Mouse (Mus musculus) layer of hippocampus, adult 9-11 months (tissue): ENCODE data around the gene Wwox.
A peak's percentile ranks its signal among the peaks of the same experiment; 100 is the strongest.

Source experiments
- DNase-seq: peaks from one replicate; pipeline ENCODE4 v3.0.0; 2022

The Wwox gene

DNA sequence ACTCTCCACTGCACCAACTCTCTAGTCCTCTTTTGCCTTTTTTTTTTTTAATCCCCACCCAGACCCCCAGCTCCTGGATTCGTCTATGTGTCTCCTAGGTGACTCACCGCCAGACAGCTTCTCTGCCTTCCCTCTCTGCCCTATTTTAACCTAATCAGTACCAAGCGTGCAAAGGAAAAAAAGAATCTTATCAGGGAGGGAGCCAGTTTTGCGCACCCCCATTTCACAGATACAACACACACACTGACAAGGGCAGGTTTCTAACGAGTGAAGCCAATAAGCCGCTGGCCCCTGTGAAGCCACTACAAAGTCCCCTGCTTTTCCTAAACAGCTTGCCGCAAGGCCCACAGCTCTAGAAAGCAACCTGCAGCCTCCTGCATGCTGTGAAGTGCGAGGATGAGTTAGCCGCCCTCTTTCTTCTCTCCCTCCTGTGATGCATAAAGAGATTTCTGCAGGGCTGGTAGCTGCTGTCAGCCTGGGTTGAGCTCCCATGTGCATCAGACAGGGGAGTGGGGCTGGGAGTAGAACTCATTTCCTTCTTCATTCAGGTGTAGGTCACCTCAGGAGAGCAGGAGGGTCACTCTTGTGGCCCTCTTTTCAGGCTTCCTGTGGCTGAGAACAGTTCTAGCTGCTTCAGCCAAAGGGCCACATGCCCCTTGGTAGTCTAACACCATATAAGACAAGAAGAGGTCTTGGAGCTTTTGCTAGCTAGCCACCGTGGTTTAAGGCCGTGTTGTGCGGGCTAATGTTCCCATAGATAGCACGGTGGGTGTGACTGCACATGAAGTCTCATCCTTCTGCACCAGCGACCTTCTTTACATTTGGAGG, 439.2 kb downstream of the Wwox start:
- DNase-seq, result no peak

DNA sequence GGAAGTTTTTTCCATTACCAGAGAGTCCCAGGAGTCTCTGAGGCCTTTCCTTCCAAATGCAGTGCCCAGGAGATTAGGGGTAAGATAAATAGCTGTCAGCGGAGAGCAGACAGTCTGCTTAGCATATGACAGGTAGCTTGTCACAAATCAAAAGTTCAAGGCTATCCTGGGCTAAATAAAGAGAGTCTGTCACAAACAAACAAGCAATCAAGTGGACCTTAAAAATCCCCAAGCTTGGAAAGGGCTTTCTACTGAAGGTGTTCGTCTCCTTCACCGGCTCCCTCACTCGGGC, 439.8 kb downstream of the Wwox start:
- no peak for DNase-seq

DNA sequence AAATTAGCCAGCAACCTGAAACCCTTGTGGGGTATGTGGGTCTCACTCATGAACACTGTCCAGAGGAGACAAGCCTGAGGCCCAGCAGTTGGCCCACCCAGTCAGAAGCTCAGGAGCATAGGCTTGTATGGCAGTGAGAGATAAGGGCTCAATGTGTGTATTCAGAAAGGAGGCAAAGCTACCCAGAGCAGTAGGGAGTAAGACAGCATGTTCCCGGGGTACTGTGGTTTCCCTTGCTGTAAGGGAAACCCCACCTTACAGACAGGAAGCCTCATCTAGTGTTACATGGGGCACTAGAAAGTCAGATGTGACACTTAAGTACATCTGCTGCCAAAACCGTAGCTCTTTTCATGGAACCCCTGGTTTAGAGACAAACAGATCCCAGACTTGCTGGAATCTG, 440.2 kb downstream of the Wwox start:
- DNase-seq, result no peak

DNA sequence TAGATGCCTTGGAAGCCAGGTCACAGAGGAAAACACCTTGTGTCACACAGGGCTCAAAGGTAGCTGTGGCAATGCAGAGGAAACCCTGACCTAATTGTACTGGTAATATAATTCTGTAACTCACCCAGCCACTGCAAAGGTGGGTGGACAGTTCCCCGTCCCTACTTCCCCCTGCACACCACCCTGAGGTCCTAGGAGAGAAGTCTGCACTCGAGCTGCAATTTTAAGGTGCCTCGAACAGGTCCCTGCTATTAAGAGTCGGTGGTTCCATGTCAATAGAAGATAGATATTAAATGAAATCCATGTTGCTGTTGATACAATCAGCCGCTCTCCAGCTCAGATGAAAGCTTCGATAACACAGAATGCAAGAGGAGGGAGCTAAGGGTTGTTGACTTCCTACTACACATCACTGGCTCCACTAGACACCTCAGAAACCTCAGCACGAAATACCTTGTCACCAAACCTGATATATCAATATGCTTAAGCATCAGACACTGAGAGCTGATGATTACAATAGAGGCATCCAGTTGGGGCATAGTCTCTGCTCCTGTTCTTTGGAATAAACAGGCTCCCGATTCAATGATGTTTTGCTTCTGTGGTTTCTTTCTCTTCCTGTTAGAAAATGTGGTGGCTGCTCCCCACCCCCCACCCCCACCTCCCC, 441.1 kb downstream of the Wwox start:
- DNase-seq, result no peak

DNA sequence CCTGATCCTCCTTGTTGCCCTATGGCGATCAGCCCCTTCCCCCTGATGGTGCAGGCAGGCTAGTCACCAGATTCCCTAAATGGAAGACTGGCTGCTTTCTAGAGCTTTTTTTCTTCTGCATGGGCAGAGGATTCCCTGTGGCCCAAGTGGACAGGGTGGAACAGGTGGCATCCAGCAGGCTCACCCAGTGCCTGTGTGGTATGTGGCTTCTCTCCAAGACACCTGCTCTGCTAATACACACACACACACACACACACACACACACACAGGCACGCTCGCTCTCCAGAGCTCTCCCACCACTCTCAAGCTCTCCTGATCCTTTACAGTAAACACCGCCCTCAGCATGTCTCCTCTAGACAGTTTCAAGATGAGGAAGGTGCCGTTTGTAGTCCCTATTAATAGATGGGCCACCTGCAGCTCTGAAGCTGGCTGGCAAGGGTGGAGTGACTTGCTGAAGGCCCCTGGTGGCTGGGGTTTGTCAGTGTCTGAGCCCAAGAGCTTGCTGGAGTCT, 442.5 kb downstream of the Wwox start:
- no peak for DNase-seq

DNA sequence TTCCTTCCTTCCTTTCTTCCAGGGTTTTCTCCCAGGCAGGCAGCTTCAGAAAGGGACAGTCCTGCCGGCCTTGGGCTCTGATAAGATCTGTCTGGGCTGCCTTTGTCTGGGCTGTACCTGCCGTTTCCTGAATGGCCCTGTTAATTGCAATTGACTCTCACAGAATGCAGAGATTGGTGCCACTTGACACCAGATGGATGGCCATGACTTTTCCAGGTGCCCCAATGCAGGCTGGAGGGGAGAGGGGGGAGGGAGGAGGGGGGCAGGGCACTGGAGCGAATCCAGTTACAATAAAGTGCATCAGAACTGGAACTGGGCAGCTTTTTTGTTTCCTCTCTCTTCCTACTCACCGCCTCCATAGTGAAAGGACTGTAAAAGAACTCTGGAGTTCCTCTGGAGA, 443.0 kb downstream of the Wwox start:
- no peak for DNase-seq

DNA sequence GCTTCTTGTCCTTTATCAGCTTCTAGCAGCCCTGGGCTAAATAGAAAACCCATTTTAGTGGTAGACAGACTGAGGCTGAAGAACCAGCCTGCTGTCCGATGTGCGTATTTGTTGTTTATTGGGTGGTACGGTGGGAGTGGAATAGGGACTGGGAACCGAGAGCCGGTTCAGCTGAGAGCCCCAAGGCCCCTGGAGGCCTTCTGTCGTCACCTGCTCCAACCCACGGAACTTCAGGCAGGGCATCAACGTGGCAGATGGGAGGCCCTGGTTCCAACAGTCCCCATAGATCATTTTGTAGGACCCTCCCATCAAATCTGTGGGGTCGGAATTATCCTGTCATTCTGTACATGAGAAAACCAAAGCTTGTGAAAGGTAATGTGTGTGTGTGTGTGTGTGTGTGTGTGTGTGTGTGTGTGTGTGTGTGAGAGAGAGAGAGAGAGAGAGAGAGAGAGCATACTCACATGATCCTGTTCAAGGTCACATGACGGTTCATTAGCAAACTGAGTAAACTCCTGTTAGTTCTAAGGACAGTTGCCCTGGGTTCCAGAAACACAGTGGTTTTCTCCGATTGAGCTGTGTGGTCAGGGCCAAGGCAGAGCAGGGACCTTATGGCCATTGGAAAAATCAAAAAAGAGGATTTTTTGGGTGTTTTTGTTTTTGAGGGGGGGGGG, 443.6 kb downstream of the Wwox start:
- DNase-seq, result no peak

DNA sequence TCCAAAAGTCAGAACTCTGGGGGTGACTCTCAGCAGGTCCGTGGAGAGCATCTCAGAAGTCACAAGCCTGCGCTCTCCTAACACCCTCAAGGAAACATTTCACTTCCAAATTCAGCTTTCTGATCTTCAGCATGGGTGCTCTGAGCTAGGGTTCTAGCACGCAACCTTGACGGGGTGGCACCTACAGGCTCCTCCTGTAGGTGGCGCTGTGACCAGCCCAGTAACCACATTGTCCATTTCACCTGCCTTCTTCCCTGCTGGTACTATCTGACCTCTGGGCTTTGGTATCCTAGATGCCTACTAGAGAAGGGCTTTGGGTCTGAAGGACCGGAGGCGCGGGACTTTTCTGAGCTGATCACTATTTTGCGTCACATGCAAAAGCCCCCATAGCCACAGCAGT, 444.5 kb downstream of the Wwox start:
- DNase-seq, result no peak

DNA sequence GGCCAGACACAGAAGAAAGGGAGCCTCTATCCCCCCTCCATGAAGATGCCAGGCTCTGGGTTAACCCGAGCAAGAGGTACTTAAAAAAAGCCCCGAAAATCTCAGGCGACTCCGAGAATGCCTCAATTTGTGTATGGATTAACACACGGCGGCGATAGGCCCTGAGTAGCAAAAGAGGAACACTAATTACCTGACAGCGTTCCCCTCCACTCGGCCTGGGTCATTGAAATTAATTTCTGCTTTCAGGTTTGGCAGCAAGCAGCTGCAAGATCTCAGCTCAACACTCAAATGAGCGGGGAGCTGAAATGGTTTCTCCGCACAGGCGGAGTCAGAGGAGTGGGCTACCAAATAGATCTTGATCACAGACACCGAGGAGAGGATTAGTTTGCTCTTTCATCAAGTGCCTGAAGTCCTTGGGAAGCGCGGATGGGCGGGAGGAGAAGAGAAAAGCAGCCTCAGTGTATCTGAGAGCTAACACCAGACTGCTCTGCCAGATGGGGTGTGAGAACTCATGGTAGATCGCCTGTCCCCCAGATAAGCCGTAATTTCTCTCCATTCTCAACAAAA, 445.7 kb downstream of the Wwox start:
- no peak for DNase-seq

DNA sequence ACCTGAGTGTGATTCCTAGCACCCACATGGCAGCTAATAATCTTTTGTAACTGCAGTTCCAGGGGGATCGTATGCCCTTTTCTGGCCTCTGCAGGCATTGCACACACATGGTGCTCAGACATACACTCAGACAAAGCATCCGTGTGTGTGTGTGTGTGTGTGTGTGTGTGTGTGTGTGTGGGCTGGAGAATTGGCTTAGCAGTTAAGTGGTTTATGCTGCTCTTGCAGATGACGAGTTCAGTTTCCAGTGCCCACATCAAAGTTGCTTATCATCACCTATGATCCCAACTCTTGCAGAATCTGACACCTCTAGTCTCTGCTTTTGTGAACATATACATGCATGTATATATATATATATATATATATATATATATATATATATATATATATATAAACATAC, 448.9 kb downstream of the Wwox start:
- DNase-seq, result no peak

DNA sequence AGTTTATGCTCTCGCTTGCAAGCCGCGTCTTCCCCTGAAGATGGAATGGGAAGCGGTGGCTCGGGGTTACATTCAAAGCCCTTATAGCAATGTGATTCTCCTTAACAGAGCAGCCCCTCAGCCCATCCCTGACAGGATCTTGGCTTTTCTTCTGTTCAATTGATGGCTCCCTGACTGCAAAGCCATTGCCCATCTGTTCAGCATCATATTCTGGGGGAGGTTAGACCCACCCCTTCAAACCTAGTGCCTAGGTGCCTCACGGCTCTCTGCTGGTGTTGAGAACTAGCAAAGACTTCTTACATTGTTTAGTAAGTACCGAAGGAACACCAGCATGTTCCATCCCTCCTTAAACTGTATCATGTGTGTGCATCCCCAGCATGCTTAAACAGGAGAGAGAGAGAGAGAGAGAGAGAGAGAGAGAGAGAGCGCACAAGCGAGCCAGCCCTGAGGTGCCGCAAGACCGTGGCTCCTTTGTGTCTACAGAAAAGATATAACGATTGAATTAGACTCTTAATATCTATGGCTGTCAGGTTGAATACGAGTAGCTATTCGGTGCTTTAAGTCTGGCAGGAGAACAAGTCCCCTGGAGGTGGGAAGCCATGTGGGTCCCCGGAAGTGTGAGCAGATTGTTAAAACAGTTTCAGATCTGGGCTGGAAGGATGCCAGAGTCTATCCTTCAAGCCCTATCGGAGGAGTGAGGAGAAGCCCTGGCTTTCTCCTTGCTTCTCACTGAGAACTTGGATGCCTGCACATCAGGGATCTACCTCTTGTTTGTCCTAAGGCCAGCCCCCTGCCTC, 450.3 kb downstream of the Wwox start:
- no peak for DNase-seq

DNA sequence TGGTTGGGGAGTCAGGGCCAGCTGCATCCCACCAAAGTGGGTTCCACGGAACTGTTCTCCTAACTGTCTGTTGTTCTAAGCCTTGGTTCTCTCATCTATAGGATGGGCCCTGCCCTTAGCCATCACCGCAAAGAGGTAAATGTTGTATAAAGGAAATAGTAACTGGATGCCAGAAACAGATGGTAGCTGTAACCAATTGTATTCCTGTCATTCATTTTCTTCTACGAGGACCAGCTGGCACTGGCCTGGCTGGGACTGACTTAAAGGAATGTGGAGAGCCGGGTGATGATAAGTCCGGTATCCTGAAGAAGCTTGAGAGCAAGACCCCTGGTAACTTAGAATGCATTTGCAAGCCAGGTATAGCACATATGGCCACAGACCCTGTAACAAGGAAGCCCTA, 451.0 kb downstream of the Wwox start:
- DNase-seq, result no peak

DNA sequence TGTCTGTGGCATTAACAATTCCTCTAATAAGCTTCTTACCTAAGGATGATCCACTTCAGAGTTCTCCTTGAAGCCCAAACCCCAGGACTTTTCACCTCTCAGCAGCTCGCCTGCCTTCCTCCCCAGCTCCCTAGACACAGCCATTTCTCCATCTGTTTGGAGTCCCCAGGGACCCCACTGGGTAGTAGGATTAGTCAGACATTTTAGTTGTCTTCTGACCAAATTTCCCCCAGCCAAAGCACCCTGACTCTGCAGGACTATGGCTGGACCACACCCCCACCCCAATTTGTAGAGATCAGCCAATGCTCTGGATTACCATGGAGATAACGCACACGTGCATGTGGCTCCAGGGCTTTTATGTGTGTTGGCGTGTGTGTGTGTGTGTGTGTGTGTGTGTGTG, 451.8 kb downstream of the Wwox start:
- no peak for DNase-seq

DNA sequence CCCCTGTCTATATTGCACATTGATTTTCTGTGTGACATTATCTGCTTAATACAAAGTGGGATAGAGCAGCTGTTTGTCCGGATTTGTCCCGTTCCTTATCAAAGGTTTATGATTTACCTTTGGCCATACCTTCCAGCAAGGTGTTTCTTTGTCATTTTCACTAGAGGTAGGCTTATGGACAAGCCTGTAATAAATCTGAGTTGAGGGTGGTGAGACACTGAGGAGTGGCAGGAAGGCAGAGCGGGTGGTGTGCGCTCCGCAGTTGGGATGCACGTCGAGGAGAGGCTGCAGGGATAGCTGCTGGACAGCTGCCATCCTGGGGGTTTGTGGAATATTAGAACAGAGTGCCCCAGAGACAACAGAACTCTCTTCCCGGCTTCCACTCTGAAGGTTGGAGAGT, 458.0 kb downstream of the Wwox start:
- no peak for DNase-seq

DNA sequence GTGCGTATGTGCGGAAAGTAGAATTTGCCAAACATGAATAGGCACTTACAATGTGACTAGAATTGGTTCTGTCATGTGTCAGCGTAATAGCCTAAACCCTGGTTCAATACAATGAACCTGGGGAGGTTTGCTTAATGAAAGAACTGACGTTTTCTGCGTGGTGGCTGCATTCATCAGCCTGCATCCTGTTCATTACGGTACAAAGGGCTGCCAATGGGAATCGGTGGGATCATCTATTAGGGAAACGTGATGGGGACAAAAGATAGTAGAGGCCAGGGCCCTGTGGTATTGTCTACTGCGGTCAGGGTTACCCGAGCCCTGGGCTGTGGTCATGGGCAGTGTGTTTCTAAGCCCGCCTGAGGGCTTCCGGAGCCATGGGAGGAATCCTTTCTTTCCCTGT, 459.7 kb downstream of the Wwox start:
- DNase-seq, result no peak

DNA sequence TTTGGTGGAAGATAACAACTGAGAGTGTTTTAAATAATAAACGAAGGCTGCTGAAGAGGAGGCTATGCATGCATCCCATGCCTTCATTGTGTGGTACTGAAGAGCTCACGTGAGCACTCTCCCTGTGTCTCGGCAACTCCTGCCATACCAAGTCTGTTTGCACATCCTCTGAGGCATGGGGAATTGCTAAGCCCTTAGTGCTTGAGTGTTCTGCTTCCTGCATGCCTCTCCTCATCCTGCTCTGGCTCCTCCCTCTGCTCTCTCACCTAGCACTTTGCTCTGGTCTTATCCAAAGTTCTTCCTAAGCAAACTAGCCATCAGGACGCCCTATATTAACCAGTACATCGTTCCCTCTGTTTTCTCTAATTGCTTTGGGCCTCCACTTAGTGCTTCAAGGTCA, 463.1 kb downstream of the Wwox start:
- DNase-seq, result no peak

DNA sequence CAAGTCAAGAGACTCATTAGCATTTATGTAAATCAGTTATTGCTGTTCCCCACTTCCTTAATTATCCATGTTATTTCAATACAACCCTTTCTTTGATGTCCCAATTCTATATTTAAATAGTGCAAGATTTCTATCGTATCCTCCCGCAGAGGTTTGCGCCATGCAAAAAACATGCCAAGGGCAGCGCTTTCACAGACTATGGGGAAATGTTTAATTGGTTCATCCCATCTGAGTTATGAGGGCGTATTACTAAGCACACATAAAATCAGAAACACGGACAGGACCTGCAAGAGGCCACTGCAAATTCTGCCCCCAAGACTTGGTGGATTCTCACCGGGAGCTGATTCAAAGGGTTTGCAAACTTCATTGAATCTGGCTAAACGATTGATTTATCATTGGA, 468.6 kb downstream of the Wwox start:
- DNase-seq, result no peak

DNA sequence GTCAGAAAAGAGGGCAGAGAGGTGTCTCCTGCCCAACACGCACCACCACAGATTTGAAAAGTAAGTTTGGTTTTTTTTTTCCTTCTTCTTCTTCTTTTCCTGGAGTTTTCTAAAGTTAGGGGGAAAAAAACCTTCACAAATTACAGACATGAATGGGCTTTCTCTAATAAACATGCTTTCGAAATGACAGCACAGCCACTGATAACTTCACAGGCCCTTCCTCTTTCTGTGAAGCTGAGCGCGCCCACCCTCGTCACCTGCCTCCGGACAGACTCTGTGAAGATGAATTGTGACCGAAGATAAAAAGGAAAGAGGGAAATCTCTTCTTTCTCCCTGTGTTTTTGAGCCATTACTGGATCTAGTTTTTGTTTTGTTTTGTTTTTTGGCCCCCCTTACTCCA, 469.1 kb downstream of the Wwox start:
- no peak for DNase-seq

DNA sequence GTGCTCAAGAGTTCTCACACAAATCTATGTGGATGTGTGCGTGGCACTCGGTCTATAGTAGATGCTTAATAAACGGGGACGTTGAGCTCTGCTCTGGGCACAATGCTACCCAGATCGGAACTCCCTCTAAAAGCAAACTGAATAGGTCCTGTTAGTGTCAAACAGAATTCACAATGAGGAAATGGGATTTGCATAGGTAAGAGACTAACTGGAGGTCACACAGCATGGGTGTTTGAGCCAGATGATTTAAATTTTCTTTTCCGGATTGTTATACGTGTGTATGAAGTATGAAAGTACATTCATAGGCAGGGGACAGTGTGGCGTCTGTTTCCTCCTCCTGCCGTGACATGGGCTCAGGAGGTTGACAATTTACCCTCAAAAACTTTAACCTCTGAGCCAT, 469.7 kb downstream of the Wwox start:
- DNase-seq, result no peak

DNA sequence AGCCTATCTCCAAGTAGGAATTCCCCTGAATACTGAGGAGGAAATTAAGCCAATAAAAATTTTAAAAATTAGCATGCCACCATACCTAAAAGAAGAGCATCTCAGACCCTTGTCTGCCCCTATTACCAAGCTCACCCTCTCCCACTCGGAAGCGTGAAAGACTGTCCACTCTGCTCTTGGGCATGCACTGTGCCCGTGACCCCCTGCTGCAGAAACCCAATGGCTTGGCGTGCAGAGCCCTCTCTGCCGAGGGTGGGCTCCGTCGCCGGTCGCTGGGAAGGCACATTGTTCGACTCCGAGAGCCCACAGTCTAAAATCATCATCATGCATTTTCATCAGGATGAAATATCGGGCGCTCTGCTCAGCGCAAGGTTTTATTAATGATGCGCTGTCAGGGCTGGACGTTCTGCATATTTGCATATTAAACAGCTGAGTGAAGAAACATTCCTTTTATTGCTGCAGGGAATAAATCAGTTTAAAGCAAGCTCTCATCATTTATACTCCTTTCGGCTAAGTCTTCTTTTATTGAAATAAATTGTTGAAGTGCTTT, 471.7 kb downstream of the Wwox start:
- no peak for DNase-seq

DNA sequence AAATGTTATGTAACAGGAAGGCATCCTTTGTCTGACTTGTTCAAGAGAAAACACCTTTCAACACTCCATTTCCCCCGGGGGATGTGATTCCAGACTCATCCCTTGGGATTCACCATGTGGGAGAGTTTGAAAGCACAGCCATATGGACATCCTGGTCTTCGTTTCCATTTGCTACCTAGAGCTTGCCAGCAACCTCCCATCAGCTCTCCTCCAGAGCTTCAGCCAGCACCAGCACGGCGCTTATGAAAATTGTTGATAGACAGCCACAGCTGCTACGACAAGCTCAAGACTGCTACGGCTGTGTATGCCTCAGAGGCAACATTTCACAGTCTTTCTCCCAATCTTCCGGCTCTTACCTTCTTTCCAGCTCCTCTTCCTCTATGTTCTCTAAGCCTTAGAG, 484.2 kb downstream of the Wwox start:
- peak; percentile 42 for DNase-seq

DNA sequence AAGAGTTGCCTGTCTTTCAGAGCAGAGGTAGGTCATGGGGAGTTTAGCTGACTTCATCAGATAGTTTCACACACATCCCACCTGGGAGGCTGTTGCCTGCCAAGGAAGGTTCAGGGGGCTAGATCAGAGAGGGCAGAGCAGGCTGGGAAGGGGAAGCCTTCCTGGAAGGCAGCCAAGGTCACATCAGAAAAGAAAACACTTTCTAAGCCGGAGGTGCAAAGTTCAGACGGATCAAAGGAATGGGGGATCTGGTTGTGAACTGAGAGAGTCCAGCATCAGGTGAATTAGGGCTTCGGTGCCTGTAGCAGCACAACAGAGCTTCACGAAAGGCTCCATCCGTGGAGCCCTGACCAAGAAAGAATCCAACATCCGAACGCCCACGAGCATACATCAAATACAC, 488.0 kb downstream of the Wwox start:
- no peak for DNase-seq

DNA sequence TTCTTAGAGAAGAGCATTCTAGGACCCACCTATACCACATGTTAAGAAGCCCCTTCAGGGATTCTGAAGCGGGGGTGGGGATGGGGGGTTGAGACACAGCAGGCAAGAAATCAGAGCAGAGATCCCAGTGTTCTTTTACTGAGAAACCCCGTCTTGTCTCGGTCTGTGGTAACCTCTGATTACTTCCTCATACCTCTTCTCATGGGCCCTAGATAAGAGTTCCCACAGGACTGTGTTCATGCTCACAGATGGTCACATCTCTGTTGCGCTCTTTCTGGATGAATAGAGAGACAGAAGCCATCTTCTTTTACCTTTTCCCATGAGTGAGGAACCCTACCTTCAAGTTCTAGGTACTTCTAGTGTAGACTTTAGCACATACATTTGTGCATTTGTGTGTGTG, 488.5 kb downstream of the Wwox start:
- no peak for DNase-seq
